Mouse (Mus musculus) kidney, embryonic 16.5 days (tissue): ENCODE results near the gene Robo1. TPM values are rescaled to one million over a fixed set of nuclear protein-coding genes. Genes with fewer than 3 reads are reported as not detected.
"Not testable (repeated sequence)": the region's sequence is repeated elsewhere in the genome, so short reads cannot be mapped to it uniquely, and the experiment has no call there.

Experiments used
- ATAC-seq: fragments of 200-750 bp; cut with Nextera tagmentation; 2 replicates; pipeline ENCODE4 v1.8.0; 2017; ENCODE audit warnings: moderate TSS enrichment; ENCODE audit not compliant: low FRiP score, low TSS enrichment
- H3K27ac ChIP-seq: fragments of 300-500 bp; sonication (generic); 2 replicates; pipeline ENCODE4 v1.5.1; 2014; ENCODE audit warnings: low read length
- H3K27me3 ChIP-seq: fragments of 300-500 bp; sonication (generic); 2 replicates; pipeline ENCODE4 v1.6.1; 2014; ENCODE audit warnings: low read length, control low read depth, mixed read lengths; ENCODE audit not compliant: insufficient read depth
- H3K36me3 ChIP-seq: fragments of 300-500 bp; sonication (generic); 2 replicates; pipeline ENCODE4 v1.6.1; 2014; ENCODE audit warnings: low read length, control low read depth, mixed read lengths; ENCODE audit not compliant: insufficient read depth
- H3K4me1 ChIP-seq: fragments of 300-500 bp; sonication (generic); 2 replicates; pipeline ENCODE4 v1.6.1; 2014; ENCODE audit warnings: low read length, control low read depth, mixed read lengths; ENCODE audit not compliant: insufficient read depth
- H3K4me2 ChIP-seq: fragments of 300-500 bp; sonication (generic); replicated peaks from 2 replicates; pipeline ENCODE4 v1.6.1; 2014; ENCODE audit warnings: low read depth, low read length
- H3K4me3 ChIP-seq: fragments of 300-500 bp; sonication (generic); 2 replicates; pipeline ENCODE4 v1.5.1; 2014; ENCODE audit warnings: mild to moderate bottlenecking, low read length
- H3K9ac ChIP-seq: fragments of 300-500 bp; sonication (generic); replicated peaks from 2 replicates; pipeline ENCODE4 v1.6.1; 2014; ENCODE audit warnings: low read length
- H3K9me3 ChIP-seq: fragments of 300-500 bp; sonication (generic); 2 replicates; pipeline ENCODE4 v1.6.1; 2016; ENCODE audit warnings: low read length, control low read depth
- WGBS: fragments of 180-500 bp; shearing (Covaris S2); extraction: QIAGEN DNeasy Blood & Tissue Kit; methylation state at CpG from one replicate; pipeline ENCODE4 v1.1.7; 2014; 5-methylcytosine and 5-hydroxymethylcytosine counted together
- polyA plus RNA-seq: library from polyadenylated mRNA; unstranded; fragments of >200 nt; fragmentation: Nextera tagmentation; extraction: Ambion mirVana; gene quantifications from 2 replicates; pipeline ENCODE4 v1.2.1, GENCODE M21; 2015

Robo1 gene
- polyA plus RNA-seq, 1 experiment from 2014 or later: 24.8 TPM

- Histone ChIP-seq H3K4me2 (no peak overlapping the region), H3K27ac (no peak overlapping the region), H3K4me3 (no peak overlapping the region), H3K9me3 (no peaks in the 10 kb centered on the region), H3K27me3 (no peaks in the 10 kb centered on the region), H3K36me3 (no peaks in the 10 kb centered on the region), H3K9ac (no peak overlapping the region), H3K4me1 (no peaks in the 10 kb centered on the region)
- 48% methylated on average over 3 of the region's 3 CpGs for WGBS
- no peak for ATAC-seq
These were observed 230.1 kb downstream of the Robo1 start for GRCm38 (mm10) chr16:72538171-72538570.

DNA sequence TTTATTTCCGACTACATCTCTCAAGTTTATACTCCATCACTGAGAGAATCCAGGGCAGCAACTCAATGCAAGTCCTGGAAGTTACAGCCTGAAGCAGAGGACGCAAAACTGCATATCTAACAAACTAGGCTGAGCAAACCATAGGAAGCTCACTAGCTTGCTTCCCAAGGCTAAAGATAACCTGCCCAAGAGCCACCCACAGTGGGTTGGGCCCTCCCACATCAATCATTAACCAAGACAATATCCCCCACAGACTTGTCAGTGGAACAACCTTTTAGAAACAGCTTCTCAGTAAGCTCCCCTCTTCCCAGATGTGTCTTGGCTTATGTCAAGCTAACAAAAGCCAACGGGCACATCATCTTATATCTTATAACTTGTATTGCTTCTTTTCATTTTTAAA is 235.8 kb downstream of the Robo1 start:
- Histone ChIP-seq H3K4me1 (no peaks in the 10 kb centered on the region), H3K9ac (no peak overlapping the region), H3K36me3 (no peaks in the 10 kb centered on the region), H3K4me3 (no peak overlapping the region), H3K27me3 (no peaks in the 10 kb centered on the region), H3K9me3 (no peaks in the 10 kb centered on the region), H3K27ac (no peak overlapping the region), H3K4me2 (no peak overlapping the region)
- ATAC-seq: no peak
- WGBS: 72% methylated on average over 3 of the region's 3 CpGs

DNA sequence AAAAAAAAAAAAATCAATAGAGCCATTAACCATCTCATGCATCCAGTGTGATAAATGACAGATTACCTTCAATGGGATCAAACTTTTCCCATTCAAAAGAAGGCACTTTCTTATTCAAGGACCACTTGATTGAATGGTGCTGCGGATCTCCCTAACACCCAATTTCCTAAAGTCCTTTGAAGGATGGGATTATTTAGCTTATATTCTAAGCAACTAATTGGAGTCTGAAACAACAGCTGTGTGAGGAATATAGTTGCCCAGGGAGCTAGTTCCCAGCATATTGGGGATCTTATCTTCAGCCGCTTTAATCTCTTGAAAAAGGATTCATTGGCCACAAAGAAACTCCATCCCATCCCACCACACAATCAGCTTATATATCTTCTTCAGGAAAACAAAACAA is 236.8 kb downstream of the Robo1 start:
- Histone ChIP-seq H3K4me2 (no peak overlapping the region), H3K4me1 (no peaks in the 10 kb centered on the region), H3K9me3 (no peaks in the 10 kb centered on the region), H3K27ac (no peak overlapping the region), H3K9ac (no peak overlapping the region), H3K36me3 (no peaks in the 10 kb centered on the region), H3K4me3 (no peak overlapping the region), H3K27me3 (no peaks in the 10 kb centered on the region)
- no peak for ATAC-seq
- 76% methylated on average over 2 of the region's 2 CpGs for WGBS

GRCm38 (mm10) chr16:72551672-72552243 is 243.7 kb downstream of the Robo1 start:
- Histone ChIP-seq H3K4me1 (no peaks in the 10 kb centered on the region), H3K27ac (no peak overlapping the region), H3K4me2 (no peak overlapping the region), H3K9ac (no peak overlapping the region), H3K4me3 (no peak overlapping the region), H3K36me3 (no peaks in the 10 kb centered on the region), H3K27me3 (no peaks in the 10 kb centered on the region), H3K9me3 (no peaks in the 10 kb centered on the region)
- no peak for ATAC-seq
- 78% methylated on average over 8 of the region's 8 CpGs for WGBS

GRCm38 (mm10) chr16:72553713-72554112 is 245.6 kb downstream of the Robo1 start:
- Histone ChIP-seq H3K36me3 (no peaks in the 10 kb centered on the region), H3K27ac (no peak overlapping the region), H3K27me3 (no peaks in the 10 kb centered on the region), H3K4me2 (no peak overlapping the region), H3K4me3 (no peak overlapping the region), H3K9ac (no peak overlapping the region), H3K9me3 (no peaks in the 10 kb centered on the region), H3K4me1 (no peaks in the 10 kb centered on the region)
- ATAC-seq: no peak
- WGBS: 43% methylated on average over 5 of the region's 5 CpGs

DNA sequence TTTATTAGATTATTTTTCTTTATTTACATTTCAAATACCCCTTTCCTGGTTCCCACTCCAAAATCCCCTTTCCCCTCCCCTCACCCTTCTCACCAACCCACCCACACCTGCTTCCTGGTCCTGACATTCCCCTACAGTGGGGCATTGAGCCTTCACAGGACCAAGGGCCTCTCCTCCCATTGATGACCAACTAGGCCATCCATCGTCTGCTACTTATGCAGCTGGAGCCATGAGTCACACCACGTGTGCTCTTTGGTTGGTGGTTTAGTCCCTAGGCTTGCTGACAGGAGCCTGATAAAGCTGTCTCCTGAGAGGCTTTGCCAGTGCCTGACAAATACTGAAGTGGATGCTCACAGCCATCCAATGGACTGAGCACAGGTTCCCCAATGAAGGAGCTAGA is 254.0 kb downstream of the Robo1 start:
- H3K4me3 ChIP-seq, ATAC-seq: not testable (repeated sequence)
- WGBS: 46% methylated on average over 2 of the region's 2 CpGs

GRCm38 (mm10) chr16:72563196-72563963 is 255.3 kb downstream of the Robo1 start:
- Histone ChIP-seq H3K4me3 (no peak overlapping the region), H3K4me2 (no peak overlapping the region), H3K36me3 (no peaks in the 10 kb centered on the region), H3K27me3 (peaks cover 6% of the 10 kb centered on the region), H3K4me1 (no peaks in the 10 kb centered on the region), H3K27ac (no peak overlapping the region), H3K9ac (no peak overlapping the region), H3K9me3 (no peaks in the 10 kb centered on the region)
- 17% methylated on average over 15 of the region's 15 CpGs for WGBS
- ATAC-seq: no peak

More for the DNA sequence above, 254.0 kb downstream of the Robo1 start:
- not testable (repeated sequence) for H3K27ac ChIP-seq, H3K36me3 ChIP-seq, H3K4me2 ChIP-seq, H3K27me3 ChIP-seq, H3K4me1 ChIP-seq, H3K9ac ChIP-seq, H3K9me3 ChIP-seq

GRCm38 (mm10) chr16:72575171-72575570 is 267.1 kb downstream of the Robo1 start:
- H3K9me3 ChIP-seq: no peaks in the 10 kb centered on the region
- H3K9ac ChIP-seq: no peak overlapping the region
- no peak overlapping the region for H3K4me2 ChIP-seq
- no peaks in the 10 kb centered on the region for H3K36me3 ChIP-seq
- H3K27ac ChIP-seq: no peak overlapping the region
- H3K4me3 ChIP-seq: no peak overlapping the region
- no peaks in the 10 kb centered on the region for H3K4me1 ChIP-seq
- H3K27me3 ChIP-seq: no peaks in the 10 kb centered on the region
- no peak for ATAC-seq
- 86% methylated on average over 1 of the region's 1 CpGs for WGBS

- Histone ChIP-seq H3K36me3 (no peaks in the 10 kb centered on the region), H3K27me3 (no peaks in the 10 kb centered on the region), H3K4me3 (no peak overlapping the region), H3K27ac (no peak overlapping the region), H3K9ac (no peak overlapping the region), H3K4me2 (no peak overlapping the region), H3K9me3 (no peaks in the 10 kb centered on the region), H3K4me1 (no peaks in the 10 kb centered on the region)
- no peak for ATAC-seq
- 66% methylated on average over 7 of the region's 7 CpGs for WGBS
These were observed 268.9 kb downstream of the Robo1 start for GRCm38 (mm10) chr16:72576956-72577355.

GRCm38 (mm10) chr16:72584454-72585159 is 276.5 kb downstream of the Robo1 start:
- ATAC-seq: no peak
- H3K4me3 ChIP-seq: no peak overlapping the region
- H3K27ac ChIP-seq: no peak overlapping the region
- H3K36me3 ChIP-seq: no peaks in the 10 kb centered on the region
- no peaks in the 10 kb centered on the region for H3K4me1 ChIP-seq
- no peak overlapping the region for H3K9ac ChIP-seq
- WGBS: 87% methylated on average over 11 of the region's 11 CpGs
- no peaks in the 10 kb centered on the region for H3K27me3 ChIP-seq
- no peaks in the 10 kb centered on the region for H3K9me3 ChIP-seq
- no peak overlapping the region for H3K4me2 ChIP-seq
